Mouse (Mus musculus) forebrain, embryonic 12.5 days (tissue): ENCODE measurements around the gene Ighmbp2. TPM values are rescaled to one million over a fixed set of nuclear protein-coding genes. Genes with fewer than 3 reads are reported as not detected.

Experiments
- ATAC-seq: fragments of 200-750 bp; cut with Nextera tagmentation; 2 replicates; pipeline ENCODE4 v1.8.0; 2017; ENCODE audit warnings: moderate TSS enrichment; ENCODE audit not compliant: low FRiP score
- H3K27ac ChIP-seq: fragments of 300-500 bp; sonication (generic); 2 replicates; pipeline ENCODE4 v1.5.1; 2016; ENCODE audit warnings: mild to moderate bottlenecking
- H3K27me3 ChIP-seq: fragments of 300-500 bp; sonication (generic); 2 replicates; pipeline ENCODE4 v1.6.1; 2016; ENCODE audit warnings: mild to moderate bottlenecking
- H3K36me3 ChIP-seq: fragments of 300-500 bp; sonication (generic); replicated peaks from 2 replicates; pipeline ENCODE4 v1.6.1; 2016; ENCODE audit warnings: mild to moderate bottlenecking
- H3K4me1 ChIP-seq: fragments of 300-500 bp; sonication (generic); 2 replicates; pipeline ENCODE4 v1.6.1; 2016
- H3K4me2 ChIP-seq: fragments of 300-500 bp; sonication (generic); 2 replicates; pipeline ENCODE4 v1.6.1; 2016; ENCODE audit warnings: mild to moderate bottlenecking, moderate library complexity
- H3K4me3 ChIP-seq: fragments of 300-500 bp; sonication (generic); replicated peaks from 2 replicates; pipeline ENCODE4 v1.5.1; 2016; ENCODE audit warnings: mild to moderate bottlenecking
- H3K9ac ChIP-seq: fragments of 300-500 bp; sonication (generic); 2 replicates; pipeline ENCODE4 v1.6.1; 2016; ENCODE audit warnings: mild to moderate bottlenecking
- H3K9me3 ChIP-seq: fragments of 300-500 bp; sonication (generic); 2 replicates; pipeline ENCODE4 v1.6.1; 2016
- whole genome bisulfite sequencing: fragments of 180-500 bp; shearing (Covaris S2); methylation state at CpG from one replicate; pipeline ENCODE4 v1.1.7; 2016; 5-methylcytosine and 5-hydroxymethylcytosine counted together
- polyA plus RNA-seq: library from polyadenylated mRNA; unstranded; fragments of >200 nt; fragmentation: Nextera tagmentation; extraction: Ambion mirVana; gene quantifications from 2 replicates; pipeline ENCODE4 v1.2.1, GENCODE M21; 2016

Gene Ighmbp2
- polyA plus RNA-seq, 1 experiment from 2014 or later: 11.3 TPM

DNA sequence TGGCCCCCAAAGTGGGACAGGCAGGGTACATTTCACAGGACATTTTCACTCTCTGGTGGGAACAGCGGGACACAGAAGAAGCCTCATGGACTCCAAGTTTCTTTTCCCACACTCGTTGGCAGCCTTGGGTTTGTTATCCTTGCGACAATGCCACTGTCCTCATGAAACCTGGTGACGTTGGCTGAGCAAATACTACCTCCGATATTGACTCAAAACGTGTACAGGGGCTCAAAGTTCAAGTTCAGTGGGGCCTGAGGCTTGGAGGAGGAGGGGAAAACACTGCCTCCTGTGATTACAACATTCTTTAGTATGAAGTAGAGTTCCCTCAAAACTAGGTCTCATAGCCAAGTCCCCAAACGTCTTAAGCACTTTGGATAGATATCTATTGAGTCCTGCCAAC is 37.3 kb upstream of the Ighmbp2 start:
- WGBS: 81% methylated on average over 7 of the region's 7 CpGs
- Histone ChIP-seq H3K9me3 (no peaks in the 10 kb centered on the region), H3K27me3 (peaks cover 45% of the 10 kb centered on the region), H3K4me3 (no peak overlapping the region), H3K4me1 (peaks cover 31% of the 10 kb centered on the region), H3K27ac (no peak overlapping the region), H3K36me3 (no peaks in the 10 kb centered on the region), H3K9ac (no peak overlapping the region), H3K4me2 (no peak overlapping the region)
- no peak for ATAC-seq

DNA sequence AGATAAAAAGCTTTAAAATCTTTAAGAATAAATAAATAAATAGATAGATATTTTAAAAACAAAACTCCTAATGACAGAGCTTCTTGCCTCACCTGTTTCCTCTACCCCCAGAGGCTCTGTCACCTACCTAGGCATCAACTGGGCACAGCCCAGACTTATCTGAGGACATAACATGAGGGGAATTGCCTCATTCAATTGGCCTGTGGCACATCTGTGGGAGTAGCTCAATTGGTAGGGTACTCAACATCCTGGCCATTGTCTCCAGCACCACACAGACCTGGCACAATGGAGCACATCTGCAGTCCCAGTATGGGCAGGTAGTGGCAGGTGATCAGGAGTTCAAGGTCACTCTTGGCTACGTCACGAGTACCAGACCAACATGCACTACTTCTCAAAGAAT is 36.5 kb upstream of the Ighmbp2 start:
- Histone ChIP-seq H3K9ac (no peak overlapping the region), H3K4me1 (peaks cover 24% of the 10 kb centered on the region), H3K4me2 (no peak overlapping the region), H3K27me3 (peaks cover 43% of the 10 kb centered on the region), H3K9me3 (no peaks in the 10 kb centered on the region), H3K27ac (no peak overlapping the region), H3K36me3 (no peaks in the 10 kb centered on the region), H3K4me3 (no peak overlapping the region)
- ATAC-seq: no peak
- whole genome bisulfite sequencing: 76% methylated on average over 2 of the region's 2 CpGs

DNA sequence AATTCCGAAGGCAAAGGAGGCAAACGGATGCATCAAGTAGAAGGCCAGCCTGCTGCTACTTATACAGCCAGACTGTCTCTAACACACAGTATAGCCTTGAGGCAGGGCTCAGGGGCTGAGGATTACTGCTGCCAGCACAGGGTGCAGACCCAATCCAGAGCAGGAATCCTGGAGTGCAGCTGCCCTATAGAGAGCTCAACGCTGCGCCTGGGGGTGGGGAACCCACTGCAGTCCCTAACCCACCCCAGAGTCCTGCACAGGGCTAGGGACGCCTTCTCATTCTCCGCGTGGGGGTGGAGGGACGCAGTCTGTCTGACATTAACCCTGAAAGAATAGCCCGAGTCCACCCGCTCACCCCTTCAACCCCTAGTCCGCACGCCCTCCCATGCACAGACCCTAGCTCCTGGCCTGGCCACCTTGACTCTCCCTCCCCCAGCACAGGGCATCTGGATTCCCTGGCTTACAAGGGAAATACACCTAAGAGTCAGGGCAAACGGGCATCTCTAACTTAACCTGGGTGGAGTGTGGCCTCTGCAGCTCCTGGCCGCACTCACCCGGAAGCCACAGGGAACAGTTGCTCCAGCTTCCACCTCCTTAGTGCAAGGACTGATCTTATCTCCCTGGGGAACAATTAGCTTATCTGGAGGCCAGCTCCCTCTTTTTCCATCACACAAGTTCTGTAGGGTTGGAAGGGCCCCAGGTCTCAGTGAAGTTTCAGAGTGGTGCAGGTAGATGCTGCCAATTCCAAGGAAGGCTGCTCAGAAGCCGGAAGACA is 24.5 kb upstream of the Ighmbp2 start:
- WGBS: 50% methylated on average over 16 of the region's 16 CpGs
- Histone ChIP-seq H3K9ac (no peak overlapping the region), H3K27ac (no peak overlapping the region), H3K4me2 (no peak overlapping the region), H3K4me3 (no peak overlapping the region), H3K27me3 (0 out of 2 replicates have a peak, but pooled peaks cover 3% of the 10 kb centered on the region), H3K36me3 (no peaks in the 10 kb centered on the region), H3K9me3 (no peaks in the 10 kb centered on the region), H3K4me1 (no peaks in the 10 kb centered on the region)
- ATAC-seq: no peak

DNA sequence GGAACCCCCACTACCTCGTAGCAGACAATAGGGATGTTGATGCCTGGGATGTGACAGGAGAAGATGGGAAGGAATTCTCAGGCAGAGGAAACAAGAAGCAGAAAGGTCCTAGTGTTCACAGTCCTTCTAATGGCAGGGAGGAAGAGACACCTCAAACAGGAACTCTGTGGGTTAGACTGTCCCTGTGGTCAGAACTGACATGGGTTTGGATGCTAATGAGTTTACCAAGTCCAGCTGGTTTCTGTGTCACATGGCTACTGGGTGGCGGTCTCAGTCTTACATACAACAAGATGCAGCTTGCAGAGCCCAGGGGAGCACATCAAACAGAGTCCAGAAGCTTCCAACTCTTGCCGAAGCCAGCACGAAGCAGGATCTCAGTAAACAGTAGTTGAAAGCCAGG is 21.2 kb upstream of the Ighmbp2 start:
- Histone ChIP-seq H3K4me1 (no peaks in the 10 kb centered on the region), H3K9ac (no peak overlapping the region), H3K36me3 (no peaks in the 10 kb centered on the region), H3K4me2 (no peak overlapping the region), H3K4me3 (no peak overlapping the region), H3K27ac (no peak overlapping the region), H3K9me3 (no peaks in the 10 kb centered on the region), H3K27me3 (0 out of 2 replicates have a peak, but pooled peaks cover 3% of the 10 kb centered on the region)
- WGBS: 83% methylated on average over 4 of the region's 4 CpGs
- ATAC-seq: no peak

DNA sequence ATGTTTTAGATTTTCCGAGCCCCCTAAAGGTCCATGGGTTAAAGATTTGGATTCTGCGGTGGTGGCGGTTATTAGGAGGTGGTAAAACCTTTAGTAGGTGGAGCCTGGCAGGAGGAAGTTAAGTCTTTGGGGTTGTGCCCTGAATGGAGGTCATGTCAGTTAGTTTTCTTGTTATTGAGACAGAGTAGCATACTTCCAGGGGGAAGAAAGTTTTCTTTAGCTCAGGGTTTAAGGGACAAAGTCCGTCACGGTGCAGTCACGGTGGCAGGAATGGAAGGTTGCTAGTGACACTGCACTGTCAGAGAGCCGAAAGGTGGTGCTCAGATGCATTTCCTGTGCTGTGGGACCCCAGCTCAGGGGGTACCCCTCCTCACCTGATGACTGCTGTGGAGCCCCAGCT is 15.0 kb upstream of the Ighmbp2 start:
- H3K27ac ChIP-seq: no peak overlapping the region
- ATAC-seq: no peak
- no peaks in the 10 kb centered on the region for H3K9me3 ChIP-seq
- H3K36me3 ChIP-seq: 0 out of 2 replicates have a peak, but pooled peaks cover 3% of the 10 kb centered on the region
- no peaks in the 10 kb centered on the region for H3K4me1 ChIP-seq
- no peak overlapping the region for H3K4me2 ChIP-seq
- no peak overlapping the region for H3K9ac ChIP-seq
- 87% methylated on average over 7 of the region's 7 CpGs for WGBS
- H3K27me3 ChIP-seq: no peaks in the 10 kb centered on the region
- H3K4me3 ChIP-seq: no peak overlapping the region

DNA sequence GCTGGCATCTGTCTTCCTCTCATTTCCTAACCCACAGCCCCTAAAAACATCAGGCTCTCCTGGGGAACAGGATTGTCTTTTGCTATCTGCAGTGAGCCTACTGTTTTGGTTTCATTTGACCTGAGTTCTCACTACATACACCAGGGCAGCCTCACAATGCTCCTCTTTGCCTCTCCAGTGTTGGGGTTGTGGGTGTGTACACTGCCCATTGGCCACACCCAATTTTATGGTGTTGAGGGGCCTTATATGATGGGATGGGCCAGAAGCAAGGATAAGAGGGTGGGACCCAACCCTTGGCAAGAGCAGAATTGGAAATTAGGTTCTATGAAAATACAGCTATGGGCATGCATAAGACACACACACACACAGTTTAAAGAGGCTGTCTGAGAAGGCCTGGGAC is 14.2 kb upstream of the Ighmbp2 start:
- Histone ChIP-seq H3K27me3 (no peaks in the 10 kb centered on the region), H3K36me3 (peaks cover 6% of the 10 kb centered on the region; the same call in 1 of the 2 replicates), H3K27ac (no peak overlapping the region), H3K4me3 (no peak overlapping the region), H3K9ac (no peak overlapping the region), H3K9me3 (no peaks in the 10 kb centered on the region), H3K4me1 (no peaks in the 10 kb centered on the region), H3K4me2 (no peak overlapping the region)
- ATAC-seq: no peak

DNA sequence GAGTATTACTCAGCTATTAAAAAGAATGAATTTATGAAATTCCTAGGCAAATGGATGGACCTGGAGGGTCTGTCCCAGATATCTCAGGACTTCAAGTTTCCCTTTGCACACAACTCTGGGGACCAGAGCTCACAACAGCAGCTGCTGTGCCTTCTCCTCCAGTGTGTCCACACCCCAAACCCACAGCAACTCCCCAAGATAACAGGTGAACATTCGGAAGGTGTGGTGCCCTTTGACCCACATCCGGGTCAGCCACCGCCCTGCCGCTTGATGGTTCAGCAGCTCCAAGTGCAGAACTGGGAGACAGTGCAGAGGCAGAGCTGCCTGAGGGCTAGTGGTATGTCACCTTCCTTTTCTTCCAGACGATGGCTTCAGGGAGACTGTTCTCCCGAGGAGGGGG is 12.4 kb upstream of the Ighmbp2 start:
- WGBS: 94% methylated on average over 6 of the region's 6 CpGs
- H3K36me3 ChIP-seq: peaks cover 21% of the 10 kb centered on the region
- no peak overlapping the region for H3K9ac ChIP-seq
- H3K4me1 ChIP-seq: no peaks in the 10 kb centered on the region
- H3K4me3 ChIP-seq: no peak overlapping the region
- no peak overlapping the region for H3K4me2 ChIP-seq
- no peaks in the 10 kb centered on the region for H3K9me3 ChIP-seq
- H3K27ac ChIP-seq: no peak overlapping the region
- no peak for ATAC-seq
- no peaks in the 10 kb centered on the region for H3K27me3 ChIP-seq

DNA sequence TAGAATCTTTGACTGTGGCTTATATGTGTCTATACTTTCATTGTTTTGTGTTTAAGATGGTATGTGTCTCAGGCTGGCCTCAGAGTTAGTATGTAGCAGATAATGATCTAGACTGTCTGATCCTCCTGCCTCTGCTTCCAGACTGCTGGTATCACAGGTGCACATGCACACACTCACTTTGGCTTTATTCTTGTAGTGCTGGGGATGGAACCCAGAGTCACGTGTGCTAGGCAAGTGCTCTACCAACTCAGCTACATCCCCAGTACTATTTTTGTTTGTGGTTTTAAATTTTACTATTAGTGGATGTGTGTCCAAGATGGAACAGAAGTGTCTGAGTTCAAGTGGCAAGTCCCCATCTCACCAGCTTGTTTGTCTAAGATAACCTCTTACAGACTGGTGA is 10.2 kb upstream of the Ighmbp2 start:
- Histone ChIP-seq H3K9ac (no peak overlapping the region), H3K27me3 (no peaks in the 10 kb centered on the region), H3K27ac (no peak overlapping the region), H3K4me2 (no peak overlapping the region), H3K4me1 (no peaks in the 10 kb centered on the region), H3K36me3 (peaks cover 42% of the 10 kb centered on the region), H3K9me3 (no peaks in the 10 kb centered on the region), H3K4me3 (no peak overlapping the region)
- WGBS: 88% methylated on average over 1 of the region's 1 CpGs
- ATAC-seq: no peak

DNA sequence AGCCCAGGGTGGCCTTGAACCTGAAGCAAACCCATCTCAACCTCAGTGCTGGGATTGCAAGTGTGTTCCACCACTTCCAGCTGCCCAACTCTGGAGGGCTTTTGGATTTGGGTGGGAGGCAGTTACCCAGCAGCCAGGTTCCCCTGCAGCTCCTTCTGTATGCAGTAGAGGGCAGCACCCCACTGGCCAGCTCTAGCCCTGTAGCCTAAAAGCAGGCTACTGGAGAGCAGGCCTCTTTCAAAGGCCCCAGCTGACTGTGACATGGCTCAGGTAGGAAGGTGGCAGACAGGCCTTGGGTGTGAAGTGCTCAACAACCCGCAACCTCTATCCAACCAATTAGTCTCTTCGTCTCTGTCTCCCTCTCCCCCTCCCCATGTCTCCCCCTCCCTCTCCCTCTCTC is 9.2 kb upstream of the Ighmbp2 start:
- no peak overlapping the region for H3K9ac ChIP-seq
- no peak overlapping the region for H3K4me2 ChIP-seq
- WGBS: 81% methylated on average over 2 of the region's 2 CpGs
- peak; percentile 77 for ATAC-seq
- no peak overlapping the region for H3K4me3 ChIP-seq
- H3K9me3 ChIP-seq: no peaks in the 10 kb centered on the region
- peaks cover 48% of the 10 kb centered on the region for H3K36me3 ChIP-seq
- no peaks in the 10 kb centered on the region for H3K4me1 ChIP-seq
- H3K27ac ChIP-seq: no peak overlapping the region
- no peaks in the 10 kb centered on the region for H3K27me3 ChIP-seq

DNA sequence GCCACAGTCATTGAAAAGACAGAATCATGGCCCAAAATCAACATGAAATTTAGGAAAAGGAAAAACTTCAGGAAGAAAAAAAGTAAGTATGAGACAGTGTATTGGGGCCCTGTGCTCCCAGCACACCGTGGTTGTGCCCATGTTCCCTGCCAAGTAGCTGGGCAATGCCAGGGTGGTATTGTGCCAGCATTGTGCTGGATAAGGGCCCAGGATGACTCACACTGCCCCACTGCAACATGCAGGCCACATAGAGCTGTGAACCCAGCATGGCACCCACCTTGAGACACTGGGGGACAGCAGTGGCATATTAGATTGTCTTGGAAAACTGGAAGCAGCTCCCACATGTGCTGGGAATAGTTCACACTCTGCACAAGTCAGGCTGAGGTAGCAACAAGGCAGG is 6.2 kb upstream of the Ighmbp2 start:
- Histone ChIP-seq H3K4me1 (peaks cover 1% of the 10 kb centered on the region), H3K9me3 (no peaks in the 10 kb centered on the region), H3K4me3 (no peak overlapping the region), H3K4me2 (no peak overlapping the region), H3K27ac (no peak overlapping the region), H3K36me3 (peaks cover 64% of the 10 kb centered on the region), H3K9ac (no peak overlapping the region), H3K27me3 (no peaks in the 10 kb centered on the region)
- no peak for ATAC-seq
- WGBS: 95% methylated on average over 1 of the region's 1 CpGs

DNA sequence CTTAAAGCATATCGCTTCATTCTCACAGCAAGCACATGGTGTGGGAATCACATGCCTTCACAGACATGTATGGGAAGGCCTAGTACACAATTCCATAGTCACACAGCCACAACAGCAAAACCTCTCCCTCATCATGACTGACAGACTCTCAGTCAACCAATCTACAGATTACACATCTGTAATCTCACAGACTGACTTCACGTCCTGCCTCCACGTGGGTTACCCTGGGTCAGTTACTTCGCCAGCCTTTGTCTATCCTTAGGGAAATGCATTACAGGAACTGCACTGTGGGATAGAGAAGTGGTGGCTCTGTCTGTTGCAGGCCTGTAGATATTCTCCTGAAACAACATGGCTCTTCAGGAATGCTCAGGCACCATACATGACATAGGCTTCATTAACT is 931 bp downstream of the Ighmbp2 start:
- Histone ChIP-seq H3K27me3 (no peaks in the 10 kb centered on the region), H3K4me3 (peak overlapping the region; percentile 72), H3K9me3 (no peaks in the 10 kb centered on the region), H3K4me1 (peaks cover 20% of the 10 kb centered on the region), H3K4me2 (peak overlapping the region; percentile 71), H3K36me3 (peaks cover 50% of the 10 kb centered on the region), H3K27ac (no peak overlapping the region), H3K9ac (peak overlapping the region; percentile 83)
- ATAC-seq: no peak
- WGBS: 80% methylated on average over 4 of the region's 4 CpGs

DNA sequence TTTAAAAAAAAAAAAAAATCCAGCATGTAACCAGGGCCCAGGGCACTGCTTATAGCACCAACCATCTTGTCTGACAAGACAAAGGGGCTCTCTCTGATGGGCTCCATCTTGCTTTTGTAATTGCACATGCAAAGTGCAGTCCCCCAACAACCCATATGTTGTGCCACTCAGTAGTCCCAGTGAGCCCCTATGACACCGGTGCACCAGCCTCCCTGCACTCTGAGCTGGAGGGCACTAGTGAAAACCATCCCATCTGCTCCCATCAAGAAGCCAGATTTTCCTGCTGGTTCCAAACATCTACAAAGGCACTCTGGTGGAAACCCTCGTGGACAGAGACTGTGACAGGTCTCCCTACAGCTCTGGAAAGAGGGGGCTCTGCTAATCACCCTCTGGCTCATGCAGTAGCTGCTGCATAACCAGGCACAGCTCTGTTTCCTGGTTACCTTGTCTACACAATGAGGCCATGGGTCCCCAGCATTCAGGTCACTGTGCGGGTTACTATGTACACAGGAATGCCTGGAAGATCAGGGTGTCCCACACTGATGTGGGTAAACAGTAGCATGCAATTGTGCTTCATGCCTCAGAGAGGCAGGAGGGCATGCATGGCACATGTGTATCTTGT is 7.0 kb downstream of the Ighmbp2 start:
- no peak overlapping the region for H3K4me3 ChIP-seq
- H3K4me1 ChIP-seq: no peaks in the 10 kb centered on the region
- no peak overlapping the region for H3K9ac ChIP-seq
- no peaks in the 10 kb centered on the region for H3K9me3 ChIP-seq
- no peak overlapping the region for H3K27ac ChIP-seq
- 91% methylated on average over 3 of the region's 3 CpGs for WGBS
- H3K27me3 ChIP-seq: no peaks in the 10 kb centered on the region
- peaks cover 89% of the 10 kb centered on the region for H3K36me3 ChIP-seq
- H3K4me2 ChIP-seq: no peak overlapping the region
- no peak for ATAC-seq

DNA sequence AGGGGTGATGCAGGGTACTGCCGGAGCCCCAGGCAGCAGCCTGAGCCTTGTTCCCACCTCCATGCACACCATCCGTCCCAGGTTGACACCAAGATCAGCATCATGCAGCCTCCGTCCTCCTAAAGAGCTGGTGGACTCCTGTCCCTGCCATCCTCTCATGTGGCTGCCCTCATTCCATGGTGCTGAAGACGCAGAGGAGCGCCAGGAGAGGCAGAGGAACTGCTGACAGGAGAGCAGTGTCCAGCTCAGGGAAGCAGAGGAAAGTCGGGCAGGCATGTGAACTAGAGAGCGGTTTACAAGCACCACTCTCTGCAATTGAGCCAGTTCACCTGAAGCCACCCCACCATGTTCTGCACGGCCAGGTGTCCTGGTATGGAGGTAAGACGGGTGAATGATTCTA is 9.5 kb downstream of the Ighmbp2 start:
- Histone ChIP-seq H3K27me3 (no peaks in the 10 kb centered on the region), H3K9me3 (no peaks in the 10 kb centered on the region), H3K4me1 (no peaks in the 10 kb centered on the region), H3K36me3 (peaks cover 95% of the 10 kb centered on the region), H3K4me2 (no peak overlapping the region), H3K4me3 (no peak overlapping the region), H3K9ac (no peak overlapping the region), H3K27ac (no peak overlapping the region)
- no peak for ATAC-seq
- 95% methylated on average over 9 of the region's 9 CpGs for WGBS
